Mouse (Mus musculus) intestine, embryonic 15.5 days (tissue): ENCODE data around the gene Htra3. TPM values are rescaled to one million over a fixed set of nuclear protein-coding genes. Genes with fewer than 3 reads are reported as not detected.

Experiments used
- ATAC-seq: fragments of 200-750 bp; cut with Nextera tagmentation; 2 replicates; pipeline ENCODE4 v1.8.0; 2017; ENCODE audit warnings: moderate TSS enrichment, moderate library complexity
- H3K27ac ChIP-seq: fragments of 300-500 bp; sonication (generic); 2 replicates; pipeline ENCODE4 v1.5.1; 2015; ENCODE audit warnings: mild to moderate bottlenecking, inconsistent platforms
- H3K27me3 ChIP-seq: fragments of 300-500 bp; sonication (generic); replicated peaks from 2 replicates; pipeline ENCODE4 v1.6.1; 2015; ENCODE audit warnings: inconsistent platforms
- H3K36me3 ChIP-seq: fragments of 300-500 bp; sonication (generic); 2 replicates; pipeline ENCODE4 v1.6.1; 2015; ENCODE audit warnings: inconsistent platforms
- H3K4me1 ChIP-seq: fragments of 300-500 bp; sonication (generic); replicated peaks from 2 replicates; pipeline ENCODE4 v1.6.1; 2015; ENCODE audit warnings: inconsistent platforms
- H3K4me2 ChIP-seq: fragments of 300-500 bp; sonication (generic); replicated peaks from 2 replicates; pipeline ENCODE4 v1.6.1; 2015; ENCODE audit warnings: mild to moderate bottlenecking, inconsistent platforms
- H3K4me3 ChIP-seq: fragments of 300-500 bp; sonication (generic); replicated peaks from 2 replicates; pipeline ENCODE4 v1.5.1; 2015; ENCODE audit warnings: inconsistent platforms
- H3K9ac ChIP-seq: fragments of 300-500 bp; sonication (generic); 2 replicates; pipeline ENCODE4 v1.6.1; 2015; ENCODE audit warnings: inconsistent platforms
- H3K9me3 ChIP-seq: fragments of 300-500 bp; sonication (generic); 2 replicates; pipeline ENCODE4 v1.6.1; 2016; ENCODE audit warnings: inconsistent platforms
- WGBS: fragments of 180-500 bp; shearing (Covaris S2); methylation state at CpG from one replicate; pipeline ENCODE4 v1.1.7; 2015; 5-methylcytosine and 5-hydroxymethylcytosine counted together
- polyA plus RNA-seq: library from polyadenylated mRNA; unstranded; fragments of >200 nt; fragmentation: Nextera tagmentation; extraction: Ambion mirVana; gene quantifications from 2 replicates; pipeline ENCODE4 v1.2.1, GENCODE M21; 2015

Htra3 gene
- polyA plus RNA-seq, 1 experiment from 2014 or later: 48.2 TPM

DNA sequence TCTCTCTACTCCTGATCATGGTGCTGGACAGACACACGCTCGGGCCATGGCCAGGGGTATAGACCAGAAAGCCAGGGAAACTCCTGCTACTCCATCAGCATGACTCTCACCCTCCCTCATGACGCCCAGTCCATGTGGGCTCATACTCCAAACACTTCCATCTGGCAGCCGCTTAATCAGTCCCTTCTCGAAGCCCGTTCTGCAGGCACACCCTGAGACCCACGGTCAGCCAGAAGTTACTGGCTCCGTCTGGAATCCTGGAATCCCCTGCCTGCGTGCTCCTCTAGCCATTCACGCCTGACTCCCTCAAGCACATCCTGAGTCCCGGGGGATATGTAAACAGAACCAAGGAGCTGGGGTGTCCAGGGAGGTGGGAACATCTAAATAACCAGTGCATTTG is 11.7 kb upstream of the Htra3 start:
- 23% methylated on average over 11 of the region's 11 CpGs for WGBS
- H3K4me3 ChIP-seq: no peak overlapping the region
- no peaks in the 10 kb centered on the region for H3K9me3 ChIP-seq
- H3K4me2 ChIP-seq: no peak overlapping the region
- H3K27ac ChIP-seq: 0 out of 2 replicates have a peak overlapping the region, but pooled peaks have one; percentile 29
- H3K4me1 ChIP-seq: peaks cover 22% of the 10 kb centered on the region
- H3K27me3 ChIP-seq: no peaks in the 10 kb centered on the region
- H3K36me3 ChIP-seq: no peaks in the 10 kb centered on the region
- H3K9ac ChIP-seq: no peak overlapping the region
- ATAC-seq: peak; percentile 19; the same call in 1 of the 2 replicates

DNA sequence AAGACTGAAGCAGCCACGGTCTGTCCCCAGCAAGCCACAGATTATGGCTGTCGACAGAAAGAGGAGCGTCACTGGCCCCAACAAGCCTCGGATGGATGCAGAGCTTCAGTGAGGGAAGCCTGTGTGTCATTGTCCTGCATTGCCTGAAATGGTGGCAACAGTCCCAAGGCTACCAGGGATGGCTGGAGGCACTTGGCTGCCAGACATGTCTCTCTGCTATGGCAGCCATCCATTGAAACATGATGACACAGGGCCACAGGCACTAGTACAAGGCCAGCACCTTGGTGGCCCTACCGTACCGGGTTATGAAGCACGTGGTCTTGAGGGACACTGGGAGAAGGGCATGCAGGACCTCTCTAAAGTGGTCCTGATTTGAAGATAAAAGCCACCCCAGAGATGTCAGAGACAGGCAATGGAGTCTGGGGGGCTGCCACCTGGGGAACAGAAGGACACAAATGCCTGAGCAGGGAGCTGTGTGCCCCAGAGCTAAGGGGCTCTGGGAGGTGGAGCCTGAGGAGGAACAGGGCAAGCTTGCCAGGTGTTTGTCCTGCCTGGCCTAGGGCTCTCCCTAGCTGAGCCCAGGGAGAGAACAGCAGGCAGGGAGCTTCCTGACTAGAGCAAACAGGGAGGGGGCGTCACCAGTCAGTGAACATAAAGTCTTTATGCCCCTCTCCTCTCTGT is 11.0 kb upstream of the Htra3 start:
- WGBS: 87% methylated on average over 8 of the region's 8 CpGs
- Histone ChIP-seq H3K9ac (no peak overlapping the region), H3K36me3 (no peaks in the 10 kb centered on the region), H3K4me2 (no peak overlapping the region), H3K9me3 (no peaks in the 10 kb centered on the region), H3K27ac (0 out of 2 replicates have a peak overlapping the region, but pooled peaks have one; percentile 36), H3K27me3 (no peaks in the 10 kb centered on the region), H3K4me1 (peaks cover 22% of the 10 kb centered on the region), H3K4me3 (no peak overlapping the region)
- no peak for ATAC-seq

DNA sequence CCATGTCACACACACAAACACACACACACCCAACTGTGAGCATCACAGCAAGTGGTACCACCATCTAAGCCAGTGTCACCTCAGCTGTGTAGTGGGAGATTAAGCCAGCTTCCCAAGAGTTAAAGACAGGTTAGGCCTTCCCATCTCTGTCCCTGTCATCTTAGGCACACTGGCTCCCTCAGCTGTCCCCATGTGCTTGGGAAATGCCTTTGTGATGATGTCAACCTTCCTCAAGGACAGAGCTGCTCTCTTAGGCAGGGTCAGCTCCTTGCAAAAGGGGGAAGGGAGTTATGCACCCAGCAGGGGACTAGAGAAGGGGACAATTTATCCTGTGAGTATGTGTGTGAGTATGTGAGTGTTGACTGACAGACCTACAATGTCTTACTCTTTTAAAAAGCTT is 9.8 kb upstream of the Htra3 start:
- H3K27me3 ChIP-seq: no peaks in the 10 kb centered on the region
- H3K4me1 ChIP-seq: peaks cover 25% of the 10 kb centered on the region
- H3K9ac ChIP-seq: no peak overlapping the region
- H3K27ac ChIP-seq: no peak overlapping the region
- ATAC-seq: no peak
- no peaks in the 10 kb centered on the region for H3K9me3 ChIP-seq
- no peaks in the 10 kb centered on the region for H3K36me3 ChIP-seq
- H3K4me2 ChIP-seq: no peak overlapping the region
- no peak overlapping the region for H3K4me3 ChIP-seq

DNA sequence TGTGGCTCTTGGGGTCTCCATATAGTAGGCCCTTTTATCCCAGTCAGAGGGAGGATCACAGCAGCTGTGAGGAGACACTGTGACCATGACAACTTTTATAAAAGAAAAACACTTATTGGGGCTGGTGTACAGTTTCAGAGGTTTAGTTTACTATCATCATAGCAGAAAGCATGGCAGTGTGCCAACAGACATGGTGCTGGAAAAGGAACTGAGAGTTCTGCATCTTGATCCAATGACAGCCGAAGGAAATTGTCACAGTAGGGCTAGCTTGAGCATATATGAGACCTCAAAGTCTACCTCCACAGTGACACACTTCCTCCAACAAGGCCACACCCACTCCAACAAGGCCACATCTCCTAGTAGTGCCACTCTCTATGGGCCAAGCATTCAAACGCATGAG is 9.3 kb upstream of the Htra3 start:
- peaks cover 26% of the 10 kb centered on the region for H3K4me1 ChIP-seq
- H3K9me3 ChIP-seq: no peaks in the 10 kb centered on the region
- no peak overlapping the region for H3K4me3 ChIP-seq
- WGBS: 80% methylated on average over 2 of the region's 2 CpGs
- H3K27me3 ChIP-seq: no peaks in the 10 kb centered on the region
- H3K4me2 ChIP-seq: no peak overlapping the region
- H3K27ac ChIP-seq: no peak overlapping the region
- no peak for ATAC-seq
- no peak overlapping the region for H3K9ac ChIP-seq
- no peaks in the 10 kb centered on the region for H3K36me3 ChIP-seq

DNA sequence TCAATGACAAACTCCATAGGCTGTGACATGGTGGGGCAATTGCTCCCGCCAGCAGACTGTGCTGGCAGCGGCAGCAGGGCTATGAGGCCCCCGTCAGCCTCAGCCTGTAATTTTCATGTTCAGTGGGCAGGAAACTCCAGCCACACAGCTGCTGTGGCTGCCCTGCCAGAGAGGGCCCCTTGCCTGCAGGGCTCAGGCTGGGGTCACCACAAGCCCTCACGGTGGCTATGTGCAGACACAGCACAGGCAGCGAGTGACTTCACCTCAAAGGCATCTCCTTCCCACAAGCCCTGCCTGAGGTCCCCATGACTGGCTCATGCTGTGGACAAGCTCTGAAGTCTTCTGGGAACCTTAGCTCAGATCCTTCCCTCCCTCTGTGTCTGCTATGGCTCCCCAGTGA is 7.5 kb upstream of the Htra3 start:
- Histone ChIP-seq H3K4me2 (no peak overlapping the region), H3K9me3 (no peaks in the 10 kb centered on the region), H3K4me1 (peaks cover 26% of the 10 kb centered on the region), H3K27me3 (no peaks in the 10 kb centered on the region), H3K9ac (no peak overlapping the region), H3K27ac (no peak overlapping the region), H3K4me3 (no peak overlapping the region), H3K36me3 (no peaks in the 10 kb centered on the region)
- ATAC-seq: peak; percentile 41
- WGBS: 48% methylated on average over 5 of the region's 5 CpGs

DNA sequence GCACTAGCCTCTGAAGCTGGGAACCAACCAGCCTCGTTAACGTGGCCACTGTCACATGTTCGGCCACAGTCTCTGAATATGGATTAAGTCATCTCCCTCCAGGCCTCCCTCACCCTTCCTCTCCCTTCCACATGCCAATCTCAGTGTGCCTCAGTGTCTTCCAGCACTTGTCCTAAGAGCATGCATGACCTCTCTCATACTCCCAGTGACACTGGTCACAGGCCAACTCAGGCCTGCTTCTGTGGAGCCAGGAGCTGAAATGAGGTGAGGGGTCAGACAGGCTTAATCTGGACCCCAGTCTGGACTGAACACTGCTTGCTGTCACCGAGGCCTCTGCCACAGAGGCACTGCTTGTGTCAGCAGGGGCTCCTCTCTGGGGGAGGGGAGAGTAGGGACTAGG is 6.8 kb upstream of the Htra3 start:
- no peak for ATAC-seq
- H3K27me3 ChIP-seq: no peaks in the 10 kb centered on the region
- H3K4me2 ChIP-seq: no peak overlapping the region
- no peaks in the 10 kb centered on the region for H3K9me3 ChIP-seq
- peaks cover 20% of the 10 kb centered on the region for H3K4me1 ChIP-seq
- H3K9ac ChIP-seq: no peak overlapping the region
- no peak overlapping the region for H3K4me3 ChIP-seq
- WGBS: 88% methylated on average over 4 of the region's 4 CpGs
- H3K27ac ChIP-seq: no peak overlapping the region
- no peaks in the 10 kb centered on the region for H3K36me3 ChIP-seq

DNA sequence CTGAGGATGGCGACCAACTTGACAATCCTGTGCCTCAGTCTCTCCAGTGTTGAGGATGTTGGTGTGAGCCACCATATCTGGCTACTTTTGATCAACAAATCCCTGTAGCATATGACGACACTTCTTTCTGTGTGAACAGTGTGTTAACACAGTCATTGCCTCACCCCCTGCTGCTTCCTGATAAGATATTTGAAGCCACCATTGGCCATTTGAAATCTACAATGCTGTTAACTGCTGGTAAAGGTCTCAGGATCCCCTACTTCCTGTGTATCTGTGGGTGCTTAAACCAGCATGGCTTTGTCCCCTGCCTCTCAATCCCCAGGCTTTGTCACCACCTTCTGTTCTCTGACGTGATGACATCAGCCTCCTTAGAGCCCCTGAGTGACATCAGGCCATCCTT is 5.5 kb upstream of the Htra3 start:
- no peak overlapping the region for H3K27ac ChIP-seq
- ATAC-seq: no peak
- WGBS: 48% methylated on average over 3 of the region's 3 CpGs
- no peak overlapping the region for H3K4me2 ChIP-seq
- H3K9ac ChIP-seq: no peak overlapping the region
- H3K4me1 ChIP-seq: peaks cover 15% of the 10 kb centered on the region; the same call in 1 of the 2 replicates
- H3K9me3 ChIP-seq: no peaks in the 10 kb centered on the region
- no peaks in the 10 kb centered on the region for H3K27me3 ChIP-seq
- no peak overlapping the region for H3K4me3 ChIP-seq
- no peaks in the 10 kb centered on the region for H3K36me3 ChIP-seq

DNA sequence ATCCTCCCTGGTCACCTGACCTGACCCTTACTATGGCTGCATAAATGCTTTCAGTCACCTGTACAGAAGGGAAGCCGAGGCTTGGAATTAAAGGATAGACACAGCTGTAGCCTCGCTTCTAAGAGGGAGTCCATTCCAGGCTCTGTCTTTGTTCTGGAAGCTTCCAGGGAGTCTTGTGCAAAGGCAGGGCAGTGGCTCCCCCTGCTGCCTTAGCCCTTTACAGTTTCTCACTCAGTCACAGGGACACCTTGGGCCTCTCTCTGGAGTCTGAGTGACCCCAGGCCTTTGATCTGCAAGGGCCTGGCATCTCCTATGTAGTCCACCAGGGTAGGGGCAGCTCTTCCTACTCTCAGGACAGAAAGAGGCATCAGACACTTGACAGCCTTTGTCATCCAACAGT is 1.4 kb upstream of the Htra3 start:
- H3K27ac ChIP-seq: no peak overlapping the region
- H3K27me3 ChIP-seq: peaks cover 27% of the 10 kb centered on the region
- 61% methylated on average over 2 of the region's 2 CpGs for WGBS
- no peak overlapping the region for H3K4me3 ChIP-seq
- H3K4me2 ChIP-seq: no peak overlapping the region
- no peaks in the 10 kb centered on the region for H3K36me3 ChIP-seq
- no peaks in the 10 kb centered on the region for H3K9me3 ChIP-seq
- peaks cover 23% of the 10 kb centered on the region for H3K4me1 ChIP-seq
- ATAC-seq: peak; percentile 22; the same call in 1 of the 2 replicates
- no peak overlapping the region for H3K9ac ChIP-seq

DNA sequence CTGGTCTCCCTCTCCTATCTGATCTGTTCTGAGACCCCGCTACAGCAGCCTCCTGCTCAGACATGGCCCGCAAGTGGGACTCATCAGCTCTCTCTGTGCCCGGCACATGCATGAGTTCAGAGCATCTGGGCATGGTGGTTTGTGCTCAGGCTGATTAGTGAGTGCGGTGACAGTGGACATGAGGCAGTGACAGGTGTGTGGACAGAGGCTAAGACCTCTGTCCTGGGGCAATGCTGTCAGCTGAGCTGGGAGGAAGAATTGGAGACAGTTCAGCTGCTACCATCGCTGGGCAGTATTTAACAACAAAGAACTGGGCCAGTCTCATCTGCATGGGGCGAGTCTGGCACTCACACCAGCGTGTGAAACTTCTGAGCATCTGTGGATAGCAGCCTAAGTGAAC is 2.6 kb downstream of the Htra3 start:
- Histone ChIP-seq H3K4me3 (no peak overlapping the region), H3K9me3 (no peaks in the 10 kb centered on the region), H3K4me2 (no peak overlapping the region), H3K27me3 (peaks cover 27% of the 10 kb centered on the region), H3K36me3 (no peaks in the 10 kb centered on the region), H3K9ac (no peak overlapping the region), H3K4me1 (peaks cover 49% of the 10 kb centered on the region), H3K27ac (no peak overlapping the region)
- ATAC-seq: no peak
- 86% methylated on average over 7 of the region's 7 CpGs for WGBS

DNA sequence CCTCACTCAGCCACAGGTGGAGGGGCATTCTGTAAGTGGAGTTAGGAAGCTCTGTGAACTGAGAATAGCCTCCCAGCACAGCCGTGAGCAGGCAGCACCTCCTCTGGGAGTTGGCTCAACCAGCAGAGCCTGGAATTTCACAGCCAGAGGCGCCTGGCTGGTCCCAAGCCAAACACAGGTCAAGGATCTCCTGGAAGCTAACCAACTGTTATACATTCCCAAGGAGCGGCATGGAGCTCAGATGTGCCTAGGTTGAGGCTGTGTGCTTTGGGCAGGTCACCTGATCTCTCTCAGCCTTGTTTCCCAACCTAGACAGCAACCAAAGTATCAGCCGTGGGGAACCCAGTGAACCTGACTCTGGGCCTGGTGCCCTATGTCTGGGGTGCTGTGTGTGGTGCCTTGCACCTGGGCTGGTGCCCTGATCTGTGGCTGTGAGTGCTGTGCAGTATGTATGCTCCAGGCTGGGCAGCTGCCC is 5.5 kb downstream of the Htra3 start:
- Histone ChIP-seq H3K36me3 (no peaks in the 10 kb centered on the region), H3K4me1 (peaks cover 69% of the 10 kb centered on the region), H3K4me2 (no peak overlapping the region), H3K27me3 (peaks cover 19% of the 10 kb centered on the region), H3K27ac (peak overlapping the region; percentile 70), H3K4me3 (no peak overlapping the region), H3K9ac (no peak overlapping the region), H3K9me3 (no peaks in the 10 kb centered on the region)
- peak; percentile 24; the same call in 1 of the 2 replicates for ATAC-seq
- 30% methylated on average over 4 of the region's 4 CpGs for WGBS

DNA sequence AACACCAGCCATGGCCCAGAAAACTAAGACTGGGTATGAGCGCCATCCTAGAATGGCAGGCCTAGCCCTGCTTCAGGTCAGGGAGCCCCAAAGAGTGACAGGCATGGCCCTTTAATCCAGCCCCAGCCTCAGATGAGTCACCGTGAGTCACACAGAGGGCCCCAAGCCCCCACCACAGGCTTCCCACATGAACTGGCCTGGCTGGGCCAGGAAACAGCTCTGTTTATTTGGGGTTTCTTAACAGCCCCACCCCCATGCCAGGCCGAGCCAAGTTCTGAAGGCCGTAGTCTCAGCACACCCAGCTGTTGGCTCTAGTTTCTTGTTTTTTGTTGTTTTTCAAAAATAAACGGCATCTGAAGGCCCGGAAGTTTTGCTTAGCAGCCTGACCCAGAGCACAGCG is 6.5 kb downstream of the Htra3 start:
- peak; percentile 84 for ATAC-seq
- peaks cover 10% of the 10 kb centered on the region for H3K27me3 ChIP-seq
- H3K4me1 ChIP-seq: peaks cover 63% of the 10 kb centered on the region
- H3K9ac ChIP-seq: no peak overlapping the region
- no peaks in the 10 kb centered on the region for H3K9me3 ChIP-seq
- WGBS: 30% methylated on average over 7 of the region's 7 CpGs
- peak overlapping the region; percentile 17; the same call in 1 of the 2 replicates for H3K4me2 ChIP-seq
- no peaks in the 10 kb centered on the region for H3K36me3 ChIP-seq
- peak overlapping the region; percentile 70 for H3K27ac ChIP-seq
- H3K4me3 ChIP-seq: no peak overlapping the region

DNA sequence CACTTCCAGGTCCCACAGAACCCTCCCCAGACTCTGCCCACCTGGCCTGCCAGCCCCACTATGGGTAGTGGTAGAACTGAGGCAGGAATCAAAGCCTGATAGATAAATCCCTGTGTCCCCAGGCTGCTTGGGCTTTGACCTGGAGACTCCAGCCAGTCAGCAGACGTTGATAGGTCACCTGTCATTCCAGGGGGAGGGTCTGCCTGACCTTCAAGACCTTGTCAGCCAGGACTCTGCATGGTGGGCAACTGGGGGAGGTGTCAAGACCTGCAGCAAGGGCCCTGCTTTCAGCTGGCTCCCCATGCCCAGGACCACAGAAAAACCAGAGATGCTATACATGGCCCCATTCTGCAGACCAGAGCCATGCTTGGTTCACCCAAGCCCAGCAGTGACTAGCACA is 7.0 kb downstream of the Htra3 start:
- no peaks in the 10 kb centered on the region for H3K36me3 ChIP-seq
- no peak overlapping the region for H3K9ac ChIP-seq
- no peak overlapping the region for H3K4me3 ChIP-seq
- peak overlapping the region; percentile 17; the same call in 1 of the 2 replicates for H3K4me2 ChIP-seq
- no peaks in the 10 kb centered on the region for H3K9me3 ChIP-seq
- H3K4me1 ChIP-seq: peaks cover 62% of the 10 kb centered on the region
- ATAC-seq: no peak
- peak overlapping the region; percentile 70 for H3K27ac ChIP-seq
- H3K27me3 ChIP-seq: peaks cover 5% of the 10 kb centered on the region; the same call in 1 of the 2 replicates
- WGBS: 67% methylated on average over 1 of the region's 1 CpGs

DNA sequence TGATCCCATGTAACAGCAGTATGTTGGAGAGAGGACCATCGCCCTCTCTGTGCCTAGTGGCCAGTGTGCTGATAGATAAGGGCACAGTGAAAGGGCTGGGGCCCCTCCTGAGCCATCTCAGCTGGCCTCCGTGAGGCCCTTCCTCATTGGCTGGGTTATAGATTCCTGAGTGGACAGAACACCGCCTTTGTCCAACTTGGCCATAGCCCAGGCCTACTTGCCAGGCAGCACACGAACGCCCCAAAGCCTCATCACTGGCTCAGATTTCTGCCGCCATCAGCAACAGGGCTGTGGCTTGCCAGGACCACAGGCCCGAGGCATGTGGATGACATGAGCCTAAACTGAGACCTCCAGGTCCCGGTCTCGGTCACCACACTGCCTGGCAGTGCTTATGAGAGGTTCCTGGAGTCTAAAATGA is 8.1 kb downstream of the Htra3 start:
- H3K9me3 ChIP-seq: no peaks in the 10 kb centered on the region
- 0 out of 2 replicates have a peak, but pooled peaks have one; percentile 8 for ATAC-seq
- H3K4me1 ChIP-seq: peaks cover 56% of the 10 kb centered on the region
- no peak overlapping the region for H3K9ac ChIP-seq
- H3K27ac ChIP-seq: peak overlapping the region; percentile 68
- no peak overlapping the region for H3K4me2 ChIP-seq
- no peak overlapping the region for H3K4me3 ChIP-seq
- H3K36me3 ChIP-seq: no peaks in the 10 kb centered on the region
- WGBS: 58% methylated on average over 9 of the region's 9 CpGs
- H3K27me3 ChIP-seq: no peaks in the 10 kb centered on the region
